Mouse (Mus musculus) gonadal fat pad, adult 2 months (tissue): ENCODE measurements around the gene Gpr22. TPM values are rescaled to one million over a fixed set of nuclear protein-coding genes. Genes with fewer than 3 reads are reported as not detected.

Source experiments
- DNase-seq: peaks from one replicate; pipeline ENCODE4 v3.0.0-alpha.2; 2012; ENCODE audit warnings: low read depth
- polyA plus RNA-seq: library from polyadenylated mRNA; depleted of rRNA; stranded (reverse); fragments of >200 nt; gene quantifications from 2 replicates; pipeline ENCODE4 v1.2.3, GENCODE M21; 2012; rRNA removed

Gpr22 gene
- polyA plus RNA-seq: not detected in 2 replicates

DNA sequence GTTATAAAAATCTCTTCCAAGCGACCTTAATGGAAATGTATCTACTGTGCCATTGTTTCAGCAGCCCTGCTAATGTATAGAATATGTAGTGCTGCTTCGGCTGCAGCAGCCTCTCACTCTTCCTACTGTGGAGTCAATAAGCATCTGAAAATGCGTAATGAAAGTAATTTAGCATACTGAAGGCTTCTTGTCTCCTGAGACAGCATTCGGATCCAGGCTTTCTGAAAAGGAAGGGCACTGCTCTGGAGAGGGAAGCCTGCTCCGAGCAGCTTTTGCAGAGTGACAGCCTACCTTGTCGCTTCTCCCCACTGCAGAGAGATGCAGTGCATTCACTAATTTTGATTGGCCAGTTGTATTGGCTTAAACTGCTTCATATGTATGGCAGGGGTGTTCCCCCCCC is at the start of gene Gpr22:
Gpr22 (minus strand) TSS at position 348 of the 400 bp plus-strand sequence.
- no peak for DNase-seq

- no peak for DNase-seq
Measured at GRCm38 (mm10) chr12:31755885-31756755, 42.4 kb upstream of the Gpr22 start.

- DNase-seq: no peak
Measured at GRCm38 (mm10) chr12:31754465-31754864, 40.7 kb upstream of the Gpr22 start.

GRCm38 (mm10) chr12:31749846-31750245 is 36.1 kb upstream of the Gpr22 start:
- no peak for DNase-seq

- DNase-seq: no peak
Measured at GRCm38 (mm10) chr12:31747301-31747700, 33.6 kb upstream of the Gpr22 start.

- DNase-seq: no peak
Measured at GRCm38 (mm10) chr12:31734616-31735015, 20.9 kb upstream of the Gpr22 start.

- DNase-seq: no peak
Measured at GRCm38 (mm10) chr12:31730126-31730525, 16.4 kb upstream of the Gpr22 start.

DNA sequence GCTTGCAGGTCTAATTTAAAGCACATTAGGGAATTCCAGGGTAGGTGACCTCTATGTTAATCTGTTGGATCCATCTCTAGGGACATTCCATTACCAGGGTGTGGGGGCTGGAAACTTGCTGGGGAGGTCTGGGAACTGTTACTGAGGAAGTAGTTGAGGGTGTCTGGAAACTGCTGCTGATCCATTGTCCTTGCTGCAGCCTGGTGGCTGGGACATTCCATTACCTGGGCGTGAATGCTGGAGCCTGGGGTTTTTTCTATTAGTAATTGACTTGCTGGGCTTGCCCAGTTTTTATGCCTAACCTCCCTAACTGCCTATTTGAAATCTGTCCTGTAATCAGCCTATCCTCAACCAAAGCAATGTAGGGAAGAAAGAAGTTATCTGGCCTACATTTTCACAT is 13.0 kb upstream of the Gpr22 start:
- DNase-seq: no peak

GRCm38 (mm10) chr12:31725511-31726275 is 11.9 kb upstream of the Gpr22 start:
- DNase-seq: no peak

DNA sequence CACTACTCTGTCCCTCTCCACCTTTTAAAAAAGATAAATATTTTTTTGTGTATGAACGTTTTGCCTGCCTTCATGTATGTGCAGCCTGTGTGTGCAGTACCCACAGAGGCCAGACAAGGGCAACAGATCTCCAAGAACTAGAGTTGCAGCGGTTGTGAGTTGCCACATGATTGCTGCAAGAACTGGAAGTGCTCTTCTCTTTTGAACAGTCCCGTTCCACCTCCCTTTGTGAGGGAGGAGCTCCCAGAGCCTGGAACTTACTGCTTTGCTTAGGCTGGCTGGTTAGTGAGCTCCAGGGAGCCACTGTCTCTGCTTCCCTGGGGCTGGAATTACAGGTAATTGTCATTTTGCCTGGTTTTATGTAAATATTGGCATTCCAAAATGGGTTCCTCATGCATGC is 10.8 kb upstream of the Gpr22 start:
- no peak for DNase-seq

DNA sequence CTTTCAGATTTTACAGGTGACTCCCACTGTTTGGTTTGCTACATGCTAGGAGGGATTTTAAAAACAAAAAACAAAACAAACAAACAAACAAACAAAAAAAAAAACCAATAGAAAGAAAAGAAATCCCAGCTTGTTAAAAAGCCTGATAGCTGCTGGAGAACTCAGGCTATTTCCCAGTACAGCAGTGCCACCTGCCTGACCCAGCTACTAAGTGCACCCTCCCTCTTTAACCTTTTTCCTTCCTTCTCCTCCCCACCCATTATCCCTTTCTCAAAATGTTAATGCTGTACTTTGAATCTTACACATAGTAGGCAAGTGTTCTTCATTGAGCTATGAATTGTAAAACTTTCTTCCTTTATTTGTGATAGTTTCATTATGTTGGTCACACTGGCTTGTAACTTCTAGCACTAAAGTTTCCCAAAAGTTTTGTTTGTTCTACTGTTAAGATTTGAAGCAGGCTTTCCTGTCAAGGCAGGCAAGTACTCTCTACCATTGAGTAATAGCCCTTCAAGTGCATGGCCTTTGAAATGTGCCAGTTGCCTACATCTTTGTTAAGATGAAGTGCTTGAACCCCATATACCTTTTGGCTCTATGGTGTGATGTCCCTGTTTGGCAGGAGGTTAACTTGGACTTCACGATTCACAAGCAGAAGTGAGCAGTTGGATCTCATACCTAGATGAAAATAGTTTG is 6.0 kb upstream of the Gpr22 start:
- no peak for DNase-seq

DNA sequence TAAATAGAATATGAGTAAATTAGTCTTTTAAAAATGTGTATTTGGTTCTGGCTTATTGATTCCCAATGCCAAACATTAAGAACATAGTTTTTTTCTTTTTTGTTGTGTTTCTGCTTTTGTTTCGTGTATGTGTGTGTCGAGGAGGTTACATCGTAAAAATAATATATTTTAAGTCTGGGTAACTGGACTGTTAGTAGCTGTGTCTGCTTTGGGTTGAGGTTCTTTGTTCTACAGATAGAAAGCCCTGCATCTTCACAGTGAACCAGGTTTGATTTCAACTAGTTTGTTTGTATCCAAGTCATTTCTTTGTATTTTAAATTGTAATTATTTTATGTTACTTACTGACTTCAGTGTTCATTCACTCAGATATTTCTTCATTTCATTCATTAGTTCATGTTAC is 323 bp upstream of the Gpr22 start:
- no peak for DNase-seq

- DNase-seq: no peak
Measured at GRCm38 (mm10) chr12:31712727-31713126, 1.0 kb downstream of the Gpr22 start.

DNA sequence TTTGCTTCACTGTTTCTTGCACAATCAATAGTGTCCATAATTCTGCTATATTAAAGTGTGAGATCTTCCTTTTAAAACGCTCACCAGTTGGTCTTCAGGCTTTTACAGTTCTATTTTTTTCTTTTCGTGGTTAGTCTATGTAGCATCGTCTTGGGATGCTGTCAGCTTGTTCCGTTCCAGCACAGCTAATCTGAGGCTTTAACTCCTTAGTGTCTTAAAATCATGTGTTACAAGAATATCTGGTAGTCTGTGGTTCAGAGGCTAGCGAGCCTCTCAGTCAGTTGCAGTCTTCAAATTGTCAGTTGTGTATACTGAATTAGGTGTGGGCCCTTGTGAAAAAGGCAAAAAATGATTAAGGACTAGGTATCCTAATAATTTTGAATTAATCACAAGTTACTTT is 1.5 kb downstream of the Gpr22 start:
- DNase-seq: no peak

DNA sequence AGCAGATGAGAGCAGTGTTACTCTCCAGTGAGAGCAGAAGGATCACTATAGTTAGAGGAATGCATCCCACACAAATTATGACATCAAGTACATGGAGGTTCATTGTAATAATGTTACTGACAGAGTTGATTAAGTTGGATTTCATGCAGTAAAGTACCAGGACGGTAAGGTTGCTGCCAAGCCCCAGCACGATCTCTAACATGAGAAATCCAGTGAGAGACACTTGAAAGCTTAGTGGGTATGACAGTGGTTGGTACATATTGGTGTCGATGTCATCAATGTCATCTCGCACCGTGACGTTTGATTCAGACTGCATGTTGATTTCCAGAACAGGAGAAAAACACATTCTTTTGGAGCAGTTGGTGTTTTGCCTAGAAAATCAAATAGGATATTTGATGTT is 4.1 kb downstream of the Gpr22 start:
- DNase-seq: no peak

- no peak for DNase-seq
Measured at GRCm38 (mm10) chr12:31707531-31707930, 6.2 kb downstream of the Gpr22 start.

DNA sequence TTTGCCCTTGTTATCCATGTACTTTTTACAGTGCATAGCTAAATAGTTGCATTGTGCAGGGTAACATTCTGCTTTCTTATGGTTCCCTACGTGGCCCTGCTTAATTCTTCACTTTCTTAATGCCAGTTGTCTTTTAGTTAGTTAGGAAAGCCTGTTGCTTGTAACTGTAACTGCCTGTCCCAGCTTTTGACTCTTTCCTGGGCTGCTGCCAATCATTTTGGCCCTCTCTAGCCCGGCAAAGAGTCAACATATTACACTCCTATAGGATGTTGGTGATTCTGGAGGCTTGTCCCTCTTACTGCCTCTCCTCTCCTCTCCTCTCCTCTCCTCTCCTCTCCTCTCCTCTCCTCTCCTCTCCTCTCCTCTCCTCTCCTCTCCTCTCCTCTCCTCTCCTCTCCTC is 7.6 kb downstream of the Gpr22 start:
- no peak for DNase-seq

GRCm38 (mm10) chr12:31703904-31704303 is 9.8 kb downstream of the Gpr22 start:
- DNase-seq: no peak

GRCm38 (mm10) chr12:31701411-31701810 is 12.3 kb downstream of the Gpr22 start:
- no peak for DNase-seq

DNA sequence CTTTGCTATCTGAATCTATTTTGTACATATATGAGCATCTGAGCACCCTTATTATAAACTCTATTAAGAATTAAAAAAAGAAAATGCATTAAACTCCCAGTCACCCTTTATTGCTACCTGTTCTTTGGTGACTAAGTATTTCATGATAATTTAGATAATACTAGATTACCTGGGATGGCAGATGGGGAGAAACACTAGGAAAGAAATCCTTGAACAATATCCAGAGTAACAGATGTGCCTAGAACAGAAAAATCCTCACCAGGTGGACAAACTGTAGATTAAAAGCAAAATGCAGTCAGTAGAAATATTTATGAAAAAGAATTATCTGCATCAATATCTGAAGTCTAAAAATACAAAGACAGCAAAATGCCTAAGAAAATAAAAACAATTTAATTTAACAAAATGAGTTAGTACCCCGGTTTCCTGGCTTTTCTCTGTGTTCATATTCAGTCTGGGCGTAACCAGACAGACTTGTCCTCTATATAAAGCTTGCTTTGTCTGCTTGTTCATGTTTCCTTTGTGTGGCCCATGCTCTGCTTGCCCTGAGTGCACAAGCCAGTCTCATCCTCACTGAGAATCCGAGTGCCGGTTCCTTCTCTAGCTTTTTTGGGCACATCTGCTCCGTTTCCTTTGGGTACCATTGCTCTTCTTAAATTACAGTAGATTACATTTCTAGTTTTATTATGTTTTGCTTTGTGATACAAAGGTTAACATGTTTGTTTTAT is 13.0 kb downstream of the Gpr22 start:
- DNase-seq: no peak

GRCm38 (mm10) chr12:31693278-31693677 is 20.5 kb downstream of the Gpr22 start:
- no peak for DNase-seq

DNA sequence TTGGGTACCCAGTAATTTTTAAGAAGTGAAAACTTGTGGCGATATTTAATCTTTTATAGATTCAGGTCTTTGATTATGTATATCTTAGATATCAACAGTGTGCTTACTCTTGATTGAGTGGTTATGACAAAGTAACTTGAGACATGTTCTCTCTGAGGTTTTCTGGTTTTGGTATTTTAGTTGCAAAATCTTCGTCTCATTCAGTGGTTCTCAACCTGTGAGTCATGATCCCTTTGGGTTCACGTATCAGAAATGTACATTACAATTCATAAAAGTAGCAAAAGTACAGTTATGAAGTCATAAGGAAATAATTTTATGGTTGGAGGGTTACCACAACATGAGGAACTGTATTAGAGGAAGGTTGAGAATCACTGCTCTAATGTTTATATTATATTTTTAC is 27.1 kb downstream of the Gpr22 start:
- DNase-seq: no peak
